Mouse (Mus musculus) brain, embryonic 14.5 days (tissue): ENCODE data around the gene Phf8.

Experiments used
- CTCF ChIP-seq: fragments of 200-500 bp; IDR thresholded peaks from 2 replicates; pipeline ENCODE4 v1.5.1; 2012; ENCODE audit warnings: inconsistent platforms, mild to moderate bottlenecking, moderate library complexity, borderline replicate concordance; ENCODE audit not compliant: insufficient read depth, insufficient read length; ENCODE audit errors: extremely low read depth
- POLR2A ChIP-seq: fragments of 200-500 bp; IDR thresholded peaks from 2 replicates; pipeline ENCODE4 v1.6.1; 2012; ENCODE audit warnings: mild to moderate bottlenecking, inconsistent platforms, borderline replicate concordance; ENCODE audit not compliant: poor library complexity, insufficient read depth, insufficient read length, severe bottlenecking; ENCODE audit errors: extremely low read depth

DNA sequence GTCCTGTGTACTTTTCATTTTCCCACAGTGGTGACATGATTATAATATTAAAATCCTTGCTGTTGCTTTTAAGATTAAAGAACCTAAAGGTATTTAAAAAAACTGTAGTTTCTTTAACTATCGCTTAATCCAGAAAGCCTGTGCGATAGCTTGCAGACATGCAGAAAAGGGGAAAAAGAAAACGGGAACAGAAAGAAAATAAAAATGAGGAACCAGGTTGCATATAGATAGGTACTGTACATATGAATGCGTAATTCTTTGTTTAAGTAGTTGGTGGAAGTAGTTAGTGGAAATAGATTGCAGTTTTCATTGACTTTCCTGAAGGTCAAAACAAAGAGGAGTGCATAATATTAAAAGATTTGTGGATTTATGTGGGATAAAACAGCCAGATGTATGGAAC is 32.9 kb downstream of the Phf8 start:
- no peak for TF ChIP-seq POLR2A
- no peak for TF ChIP-seq CTCF
